Mouse (Mus musculus) embryo, embryonic 11 days (tissue): Measurements from ENCODE around the gene Ppef2.

Source experiments
- DNase-seq: peaks from one replicate; pipeline ENCODE4 v3.0.0-alpha.2; 2015

Gene Ppef2

DNA sequence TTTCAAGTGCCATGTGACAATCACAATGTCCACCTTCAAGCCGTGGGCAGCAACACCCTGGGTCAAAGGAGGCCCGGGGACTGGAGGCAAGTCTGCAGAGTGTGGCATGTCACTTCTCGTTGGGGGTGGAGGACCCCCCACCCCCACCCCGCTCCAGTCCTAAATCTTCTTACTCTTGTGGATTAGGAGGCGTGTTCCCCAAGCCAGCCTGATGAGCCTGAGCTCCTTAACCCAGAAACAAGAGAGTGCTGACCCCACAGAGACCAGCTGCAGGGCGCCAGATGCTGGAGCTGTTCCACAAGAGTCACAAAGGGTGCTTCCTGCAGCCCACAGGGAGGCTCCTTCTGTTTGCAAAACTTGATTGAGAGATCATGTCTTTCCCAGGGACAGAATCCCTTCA, at the start of gene Ppef2:
Gene Ppef2 (minus strand): TSS at position 61 of the 400 bp plus-strand sequence.
- DNase-seq, result peak; percentile 48

DNA sequence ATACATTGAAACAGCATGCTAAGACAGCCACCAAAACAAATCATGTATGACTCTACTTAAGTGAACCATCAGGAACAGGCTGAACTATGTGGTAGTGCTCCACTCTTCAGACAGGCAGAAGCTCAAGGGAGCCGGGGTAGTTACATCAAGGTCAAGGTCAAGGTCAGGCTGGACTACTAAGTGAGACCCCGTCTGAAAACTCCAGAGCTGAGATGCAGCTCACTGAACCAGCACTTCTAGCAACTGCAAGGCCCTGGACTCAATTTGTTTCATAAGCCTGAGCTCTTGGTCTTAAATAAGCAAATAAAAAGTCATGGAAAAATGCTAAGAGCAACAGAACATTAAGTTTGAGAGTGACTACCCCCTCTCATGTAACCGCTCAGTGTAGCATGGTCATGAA, 48.2 kb upstream of the Ppef2 start:
- no peak for DNase-seq

DNA sequence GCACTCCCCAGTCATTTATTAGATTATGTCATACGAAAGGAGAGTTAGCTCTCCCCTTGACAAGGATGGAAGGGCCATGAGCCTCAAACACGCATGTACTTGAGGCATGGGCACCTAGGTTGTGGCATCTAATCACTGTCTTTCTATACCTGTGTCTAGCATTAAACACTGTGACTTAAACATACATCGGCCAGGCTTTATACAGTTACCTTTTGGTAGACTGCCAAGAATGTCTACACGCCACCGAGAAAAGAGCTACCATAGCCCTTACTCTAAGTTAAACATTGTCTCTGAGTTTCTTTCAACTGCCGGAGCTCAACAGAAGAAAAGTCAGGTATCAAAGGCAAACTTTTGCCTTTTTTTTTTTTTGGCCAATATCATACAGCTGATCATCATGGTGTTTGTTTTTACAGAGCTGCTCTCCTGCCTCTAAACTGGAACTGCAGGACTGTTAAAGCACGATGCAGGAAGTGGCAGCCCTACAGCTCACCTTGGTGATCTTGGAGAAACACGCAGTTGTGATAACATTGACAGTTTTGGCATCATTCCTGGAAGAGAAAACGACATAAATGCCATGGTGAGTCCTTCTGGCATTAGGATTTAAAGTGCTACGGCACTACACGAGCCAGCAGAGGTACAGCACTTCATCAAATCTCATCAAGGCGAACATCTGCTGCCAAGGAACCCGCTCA, 46.2 kb upstream of the Ppef2 start:
- no peak for DNase-seq

GRCm38 (mm10) chr5:92294525-92294924, 38.4 kb upstream of the Ppef2 start:
- no peak for DNase-seq

- no peak for DNase-seq
These were observed 35.8 kb upstream of the Ppef2 start for GRCm38 (mm10) chr5:92291652-92292414.

DNA sequence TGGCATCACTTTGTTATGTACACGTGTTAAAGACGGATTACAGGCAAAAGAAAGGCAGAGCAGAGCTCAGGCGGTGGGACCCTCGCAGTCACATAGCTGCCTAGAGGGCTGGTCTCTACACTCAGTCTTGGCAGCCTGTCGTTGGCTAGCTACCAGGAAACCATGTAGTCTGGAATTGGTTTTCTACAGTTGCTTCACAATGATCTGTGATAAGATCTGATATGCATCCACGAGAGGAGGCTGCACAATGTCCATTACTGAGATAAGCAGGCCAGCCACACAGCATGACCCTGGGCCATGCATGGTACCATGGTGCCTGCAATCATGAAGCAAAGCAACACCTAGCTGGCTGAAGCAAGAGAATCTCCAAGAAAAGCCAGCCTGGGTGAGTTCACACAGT, 31.8 kb upstream of the Ppef2 start:
- no peak for DNase-seq

DNA sequence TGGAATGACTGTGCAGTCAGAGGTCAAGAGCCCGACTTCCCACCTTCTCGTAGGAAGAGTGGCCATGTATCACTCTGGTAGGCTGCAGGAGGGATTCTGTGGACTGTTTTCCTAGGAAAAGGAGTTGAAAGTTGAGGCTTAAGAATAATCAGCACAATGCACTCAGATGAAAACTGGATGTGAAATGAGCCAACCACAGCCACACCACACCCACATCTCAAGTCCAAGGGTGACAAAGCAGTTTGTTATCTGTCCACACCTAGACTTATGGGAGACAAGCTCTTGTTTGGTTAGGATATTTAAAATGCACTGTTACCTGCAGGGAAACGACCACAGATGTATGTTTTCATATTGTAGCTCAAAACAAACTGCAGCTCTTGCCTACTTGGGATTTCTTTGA, 27.0 kb upstream of the Ppef2 start:
- DNase-seq, result no peak

DNA sequence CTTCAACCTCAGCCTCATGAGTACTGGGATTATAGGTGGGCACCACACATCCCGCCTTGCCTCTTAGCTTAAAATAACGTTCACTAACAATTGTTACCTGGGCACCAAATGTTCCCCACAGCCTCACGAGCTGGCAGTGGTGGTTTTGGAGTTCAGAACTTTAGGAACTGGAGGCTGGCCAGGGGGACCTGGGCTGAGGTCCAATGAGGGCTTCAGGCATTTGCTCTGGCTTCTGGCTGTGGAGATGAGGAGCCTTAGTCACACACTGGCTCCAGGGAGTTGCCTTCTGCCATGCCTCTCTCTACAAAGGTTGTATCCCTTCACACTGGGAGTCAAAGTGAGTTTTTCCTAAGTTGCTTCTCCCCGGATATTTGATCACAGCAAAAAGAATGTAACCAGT, 26.5 kb upstream of the Ppef2 start:
- DNase-seq, result no peak

DNA sequence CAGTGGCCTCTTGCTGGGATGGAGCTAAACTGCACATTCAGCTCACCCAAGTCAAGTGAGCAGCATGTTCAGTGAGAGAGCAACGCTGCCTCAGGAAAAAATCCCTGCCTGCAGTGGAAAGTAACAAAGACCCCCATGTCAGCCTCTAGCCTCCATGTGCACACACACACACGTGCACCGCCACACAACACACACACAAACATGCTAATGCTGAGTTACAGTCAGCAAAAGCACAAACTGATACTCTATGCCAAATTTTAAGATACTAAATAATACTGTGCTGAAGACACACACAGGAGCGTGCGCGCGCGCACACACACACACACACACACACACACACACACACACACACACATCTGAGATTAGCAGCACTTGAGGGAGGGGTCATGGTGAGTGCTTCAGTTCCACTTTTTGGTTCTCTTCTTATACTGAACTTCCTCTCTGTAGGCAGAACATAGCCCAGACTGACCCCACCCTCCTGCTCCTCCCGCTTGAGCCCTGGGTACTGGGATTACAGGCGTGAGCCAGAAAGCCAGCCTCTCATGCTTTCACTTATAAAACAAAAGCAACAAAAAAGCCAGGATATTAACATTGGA, 23.0 kb upstream of the Ppef2 start:
- no peak for DNase-seq

DNA sequence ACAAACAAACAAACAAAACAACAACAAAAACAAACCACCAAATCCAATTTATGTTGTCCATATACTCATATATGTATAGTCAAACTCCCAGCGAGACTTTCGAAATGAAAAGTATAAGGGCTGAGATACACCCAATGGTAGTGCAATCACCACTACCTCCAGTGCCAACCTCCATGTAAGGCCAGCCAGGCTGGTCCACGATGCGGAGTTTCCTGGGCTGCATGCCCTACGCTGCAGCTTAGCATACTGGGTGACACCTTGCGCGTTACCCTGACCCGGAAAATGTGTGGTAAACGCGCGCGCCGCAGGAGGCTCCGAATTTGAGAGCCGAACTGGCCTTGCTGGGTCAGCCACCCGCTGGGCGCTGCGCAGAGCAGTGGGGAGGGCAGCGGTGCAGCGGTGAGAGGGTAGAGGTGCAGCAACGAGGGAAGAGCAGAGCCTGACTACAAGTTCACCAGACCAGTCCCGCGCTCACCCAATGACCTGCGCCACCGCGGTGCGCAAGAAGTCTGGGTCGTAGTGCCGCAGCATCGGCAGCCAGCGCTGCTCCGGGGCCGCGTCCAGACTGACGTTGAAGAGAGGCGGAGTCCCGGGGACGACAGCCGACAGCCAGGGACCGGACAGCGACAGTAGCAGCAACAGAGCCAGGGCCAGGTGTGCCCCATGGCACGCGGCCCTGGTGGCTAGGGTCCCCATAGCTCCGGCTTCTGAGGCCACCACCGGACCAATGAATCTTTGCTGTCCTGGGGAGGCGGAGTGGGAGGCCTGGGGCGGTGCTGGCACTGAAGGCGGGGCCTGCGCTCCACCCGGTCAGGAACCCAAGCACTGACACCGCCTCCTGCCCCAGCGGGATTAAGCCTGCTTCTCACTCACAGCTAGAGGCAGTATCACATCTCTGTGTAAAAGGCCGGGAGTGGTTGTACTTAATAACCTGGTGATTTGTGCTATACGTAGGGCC, 21.6 kb upstream of the Ppef2 start, which contains the start of gene Naaa:
Gene Naaa (minus strand): TSS at position 734 of the 958 bp plus-strand sequence.
- DNase-seq, result peak; percentile 86

DNA sequence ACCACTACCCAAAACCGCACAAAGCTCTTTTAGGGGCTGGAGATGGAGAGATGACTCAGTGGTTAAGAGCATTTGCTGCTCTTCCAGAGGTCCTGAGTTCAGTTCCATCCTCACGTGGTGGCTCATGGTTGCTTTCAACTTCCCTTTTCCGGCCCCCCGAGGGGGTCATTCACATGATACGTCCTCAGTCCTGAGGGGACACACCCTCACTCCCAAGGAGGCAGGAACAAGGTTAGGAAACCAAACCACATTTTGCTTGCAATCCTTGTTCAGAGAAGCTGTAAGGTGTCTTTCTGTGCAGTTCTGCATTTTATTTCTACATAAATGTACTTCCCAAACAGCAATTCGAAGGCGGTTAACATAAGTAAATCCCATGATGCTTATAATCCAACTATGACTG, 14.4 kb upstream of the Ppef2 start:
- DNase-seq, result no peak

- DNase-seq, result peak; percentile 40
These were observed 7.8 kb upstream of the Ppef2 start for GRCm38 (mm10) chr5:92263761-92264359.

GRCm38 (mm10) chr5:92262646-92263045, 6.6 kb upstream of the Ppef2 start:
- no peak for DNase-seq

DNA sequence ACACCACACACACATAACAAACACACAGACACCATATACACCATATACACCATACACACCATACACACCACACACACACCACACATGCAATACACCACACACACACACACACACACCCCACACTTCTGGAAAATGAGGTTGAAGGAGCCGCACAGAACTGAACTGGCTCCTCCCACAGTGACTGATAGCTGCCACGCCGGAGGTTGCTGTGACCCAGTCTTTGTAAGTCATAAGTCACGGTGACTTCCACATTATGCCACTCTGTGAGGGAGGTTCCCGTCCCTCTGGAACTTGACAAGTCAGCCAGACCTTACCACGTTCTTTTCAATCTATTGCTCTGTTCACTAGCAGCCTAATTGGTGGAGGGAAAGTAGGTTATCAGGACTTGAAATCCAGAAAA, 1.6 kb downstream of the Ppef2 start:
- no peak for DNase-seq

DNA sequence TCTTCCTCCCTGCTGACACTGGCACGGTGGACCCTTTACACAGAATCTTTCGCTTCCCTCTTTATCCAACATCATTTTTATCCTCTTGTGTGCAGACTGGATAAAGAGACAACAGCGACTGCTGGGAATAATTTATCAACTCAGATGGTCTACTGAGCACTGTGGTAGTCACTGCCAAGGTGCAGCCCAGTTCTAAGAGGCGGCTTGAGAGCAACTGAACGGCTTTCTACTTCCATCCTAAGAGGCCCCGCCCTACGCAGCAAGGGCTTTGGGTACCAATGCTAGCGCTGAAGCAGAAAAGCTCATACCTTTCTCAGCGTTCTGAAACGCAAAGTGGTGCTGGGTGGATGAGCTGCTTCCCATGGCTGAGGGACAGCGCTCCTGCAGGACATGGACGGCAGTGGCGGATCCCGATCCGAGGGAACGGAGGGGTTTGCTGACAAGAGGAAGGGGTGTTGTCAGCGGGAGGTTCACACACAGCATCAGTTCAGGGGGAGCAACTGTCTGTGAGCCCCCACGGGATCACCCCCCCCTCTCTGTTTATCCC, 3.2 kb downstream of the Ppef2 start:
- peak; percentile 63 for DNase-seq

DNA sequence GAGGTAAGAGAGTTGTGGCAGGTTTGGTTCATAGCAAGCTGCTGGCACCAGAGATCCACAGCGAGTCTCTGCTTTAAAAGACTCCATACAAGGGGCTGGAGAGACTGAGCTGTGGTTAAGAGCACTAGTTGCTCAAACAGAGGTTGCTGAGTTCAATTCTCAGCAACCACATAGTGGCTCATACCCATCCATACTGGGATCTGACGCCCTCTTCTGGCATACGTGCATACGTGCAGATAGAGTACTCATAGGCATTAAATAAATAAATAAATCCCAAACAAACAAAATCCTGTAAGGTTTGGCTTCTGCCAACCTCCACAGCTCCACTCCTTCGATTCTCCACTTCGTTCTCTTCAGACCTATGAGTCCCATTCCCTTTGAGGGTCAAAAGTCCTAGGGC, 4.0 kb downstream of the Ppef2 start:
- no peak for DNase-seq

DNA sequence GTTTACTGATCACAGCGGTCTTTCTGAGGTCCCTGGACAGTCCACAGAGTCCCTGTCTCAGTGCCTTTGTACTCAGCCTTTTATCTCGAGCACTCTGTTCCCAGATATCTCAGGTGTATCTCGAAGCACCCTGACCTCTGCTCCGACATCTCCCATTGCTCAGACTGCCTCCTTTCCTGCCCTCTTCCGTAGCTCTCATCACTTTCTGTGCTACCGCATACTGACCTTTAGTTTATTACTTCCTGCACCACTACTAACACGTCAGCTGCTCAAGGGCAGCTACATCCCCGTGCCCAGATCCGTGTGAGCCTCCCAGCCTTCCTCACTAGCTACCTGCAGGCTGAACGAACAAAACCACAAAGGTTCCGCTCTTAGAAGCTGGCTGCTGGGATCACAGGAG, 7.5 kb downstream of the Ppef2 start:
- DNase-seq, result no peak

DNA sequence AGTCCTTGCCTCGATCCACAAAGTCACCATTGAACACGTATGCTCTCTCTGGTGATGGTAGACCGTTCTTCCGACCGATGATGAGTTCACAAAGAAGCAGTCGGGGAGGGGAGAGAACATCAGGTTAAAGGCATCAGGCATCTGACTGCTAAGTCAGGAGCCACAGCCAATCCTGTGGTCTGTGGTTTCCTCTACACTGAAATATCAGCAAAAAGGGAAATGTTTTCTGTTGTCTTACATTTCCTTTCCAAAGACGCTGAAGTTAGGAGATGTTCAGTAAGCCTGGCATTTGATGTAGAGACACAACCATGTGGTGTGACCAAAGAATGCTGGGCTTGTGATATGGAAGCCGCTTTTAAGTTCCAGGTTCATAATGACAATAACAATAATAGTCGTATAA, 10.6 kb downstream of the Ppef2 start:
- no peak for DNase-seq

DNA sequence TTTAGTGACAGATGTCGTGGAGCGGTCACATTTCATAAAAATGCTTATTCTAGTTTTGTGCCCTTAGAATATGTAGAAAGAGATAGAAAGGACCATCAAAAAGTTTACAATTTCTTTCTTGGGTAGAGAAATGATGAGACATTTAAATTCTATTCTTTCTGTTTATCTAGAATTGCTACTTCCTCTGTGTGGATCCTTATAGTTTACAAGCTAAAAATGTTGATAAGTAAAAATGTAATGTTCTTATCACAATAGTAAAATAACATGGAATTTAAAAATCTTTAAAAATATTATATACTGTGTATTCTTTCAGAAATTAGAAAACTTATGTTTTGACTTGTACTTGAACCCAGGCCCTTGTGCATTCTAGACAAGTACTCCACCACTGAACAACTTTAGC, 11.2 kb downstream of the Ppef2 start:
- no peak for DNase-seq

DNA sequence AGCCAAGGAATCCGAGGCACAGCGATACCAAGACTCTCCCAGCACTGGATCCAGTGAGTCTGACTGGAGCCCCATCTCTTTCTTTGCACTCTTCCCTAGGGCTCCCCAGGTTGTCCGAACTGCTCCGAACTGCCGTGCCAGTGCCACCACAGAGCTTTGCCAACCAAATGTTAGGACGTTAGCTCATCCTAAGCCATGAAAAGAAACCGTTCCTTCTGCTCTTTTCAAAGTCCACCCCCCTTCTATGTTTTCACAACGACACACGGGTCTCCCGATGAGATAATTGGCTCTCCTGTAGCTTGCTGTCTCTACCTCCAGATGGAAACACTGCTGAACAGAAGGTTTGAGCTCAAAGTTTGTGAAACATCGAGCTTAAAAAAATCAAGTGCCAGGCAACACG, 15.3 kb downstream of the Ppef2 start:
- no peak for DNase-seq

DNA sequence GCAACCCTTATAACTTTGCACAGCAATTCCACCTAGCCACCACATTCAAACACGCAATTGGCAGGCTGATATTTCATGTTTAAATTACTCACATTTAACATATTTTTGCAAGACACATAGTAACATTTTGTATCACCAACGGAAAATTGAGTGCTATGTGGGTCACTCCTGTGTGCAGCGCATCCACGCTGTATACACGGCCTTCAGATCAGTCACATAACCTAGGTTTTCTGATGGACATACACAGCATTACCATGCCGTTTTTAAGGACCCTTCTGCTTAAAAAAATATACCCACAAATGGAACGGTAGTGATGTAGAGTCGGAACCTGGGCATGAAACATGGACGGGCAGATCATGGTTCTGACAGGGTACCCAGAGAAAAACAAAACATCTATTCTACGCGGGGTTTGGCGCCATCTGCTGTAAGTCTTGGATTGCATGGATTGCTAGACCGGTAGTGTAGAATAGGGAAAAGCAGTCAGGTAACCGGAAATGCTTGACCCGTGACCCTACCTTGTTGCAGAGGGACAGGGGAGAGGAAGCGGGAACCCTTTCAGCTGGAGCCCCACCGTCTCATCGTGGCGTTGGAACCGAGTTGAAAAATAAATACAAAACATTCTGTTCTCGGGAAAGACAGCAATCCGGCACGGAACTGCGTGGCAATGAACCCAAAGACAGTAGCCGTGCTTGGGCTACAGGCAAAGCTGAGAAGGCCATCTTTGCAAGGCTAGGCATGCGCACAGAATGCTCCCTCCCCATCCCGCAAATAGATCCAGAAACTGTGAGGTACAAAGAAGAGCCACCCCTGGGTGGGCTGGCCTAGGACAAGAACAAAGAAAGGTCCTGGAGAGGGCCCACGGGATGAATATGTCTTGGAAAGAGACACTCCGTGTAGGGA, 16.5 kb downstream of the Ppef2 start:
- peak; percentile 80 for DNase-seq
